Mouse (Mus musculus): ENCODE measurements around the gene Scarb2.

Gene Scarb2

DNA sequence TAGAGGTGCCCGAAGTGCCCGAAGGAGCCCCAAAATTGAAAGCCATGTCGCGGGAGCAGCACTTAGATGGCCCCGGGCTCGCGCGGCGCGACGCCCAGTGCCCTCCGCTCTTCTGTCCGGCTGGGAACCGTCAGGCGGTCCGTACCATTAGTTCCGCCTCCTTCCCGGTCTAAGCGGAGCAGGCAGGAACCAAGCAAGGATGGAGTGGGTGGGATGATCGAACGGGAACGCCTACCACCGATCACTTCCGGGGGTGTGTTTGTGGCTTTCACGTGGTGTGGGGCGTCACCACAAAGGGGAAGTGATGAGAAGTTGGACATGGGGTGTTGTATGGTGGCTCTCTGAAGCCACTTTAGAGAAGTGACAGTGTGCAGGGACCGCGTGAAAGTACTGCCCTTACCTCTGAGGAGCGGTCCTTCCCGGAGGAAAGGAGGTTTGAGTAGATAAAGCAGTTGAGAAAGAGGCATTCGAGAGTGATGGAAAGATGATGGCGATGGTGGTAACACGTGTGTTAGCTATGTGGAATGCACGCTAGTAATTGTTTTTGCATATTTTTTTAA, 71.5 kb downstream of the Scarb2 start, which contains the start of gene Nup54:
Nup54 (minus strand) TSS at position 195 of the 560 bp plus-strand sequence.
- peak; percentile 85 to 86 for DNase-seq (ENCODE audit: low spot score in 2 of 2)

DNA sequence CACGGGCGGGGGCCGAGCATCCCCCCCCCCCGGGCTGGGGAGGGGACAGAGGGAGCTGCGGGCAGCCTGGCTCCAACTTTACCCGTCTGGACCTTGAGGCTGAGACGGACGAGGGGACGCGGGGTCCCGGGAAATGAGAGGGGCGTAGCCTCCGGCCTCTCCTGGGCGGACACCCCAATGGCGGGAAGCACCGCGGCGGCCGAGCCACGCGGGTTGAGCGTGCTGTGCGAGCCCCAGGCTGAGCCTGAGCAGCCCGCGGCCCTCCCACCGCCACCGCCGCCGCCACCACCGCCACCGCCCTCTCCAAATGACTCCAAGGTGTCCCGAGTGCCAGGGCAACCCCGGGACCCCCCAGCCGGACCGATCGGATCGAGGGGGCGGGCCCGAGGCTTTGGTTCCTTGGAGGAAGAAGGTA, 72.1 kb downstream of the Scarb2 start:
- no peak for DNase-seq (ENCODE audit: low spot score in 2 of 2)

DNA sequence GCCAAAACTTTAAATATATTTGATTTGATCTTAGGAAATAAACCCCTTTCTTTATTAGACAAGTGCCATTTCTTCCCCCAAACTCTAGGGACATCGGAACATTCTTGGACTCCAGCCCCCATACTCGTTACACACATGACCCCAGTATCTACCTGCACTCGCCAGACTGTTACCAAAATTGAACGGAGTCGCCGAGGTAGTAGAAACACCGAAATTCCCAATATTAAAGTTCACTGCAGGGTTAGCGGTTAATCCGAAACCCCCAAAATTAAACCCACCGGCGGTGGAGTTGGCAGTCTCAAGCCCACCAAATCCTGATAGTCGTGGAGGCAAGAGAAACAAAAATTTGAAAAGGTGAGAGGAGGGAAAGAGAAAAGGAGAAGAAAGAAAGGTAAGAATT, 72.6 kb downstream of the Scarb2 start:
- no peak for DNase-seq (ENCODE audit: low spot score in 2 of 2)

GRCm38 (mm10) chr5:92431611-92432010, 75.0 kb downstream of the Scarb2 start:
- DNase-seq (ENCODE audit: low spot score in 2 of 2) = no peak

DNA sequence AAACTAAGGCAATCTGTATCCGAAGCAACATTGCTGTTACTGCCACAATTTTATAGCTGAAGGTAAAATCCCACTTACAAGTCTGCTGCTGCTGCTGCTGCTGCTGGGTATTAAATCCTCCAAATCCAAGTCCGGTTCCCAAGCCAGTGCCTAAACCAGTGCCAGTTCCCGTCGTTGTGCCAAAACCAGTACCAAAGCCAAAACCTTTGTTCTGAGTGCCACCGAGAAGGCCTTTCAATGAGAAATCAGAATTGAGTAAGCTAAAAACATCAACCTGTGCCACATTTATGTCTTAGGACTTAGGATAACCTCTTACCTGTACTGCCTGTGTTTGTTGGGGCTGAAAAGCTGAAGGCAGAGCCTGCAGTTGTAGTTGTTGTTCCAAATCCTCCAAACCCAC, 75.9 kb downstream of the Scarb2 start:
- no peak for DNase-seq (ENCODE audit: low spot score in 2 of 2)

- DNase-seq (ENCODE audit: low spot score in 2 of 2) = no peak
These were observed 82.5 kb downstream of the Scarb2 start for GRCm38 (mm10) chr5:92424126-92424525.

- DNase-seq (ENCODE audit: low spot score in 2 of 2) = no peak
These were observed 92.7 kb downstream of the Scarb2 start for GRCm38 (mm10) chr5:92413982-92414375.

DNA sequence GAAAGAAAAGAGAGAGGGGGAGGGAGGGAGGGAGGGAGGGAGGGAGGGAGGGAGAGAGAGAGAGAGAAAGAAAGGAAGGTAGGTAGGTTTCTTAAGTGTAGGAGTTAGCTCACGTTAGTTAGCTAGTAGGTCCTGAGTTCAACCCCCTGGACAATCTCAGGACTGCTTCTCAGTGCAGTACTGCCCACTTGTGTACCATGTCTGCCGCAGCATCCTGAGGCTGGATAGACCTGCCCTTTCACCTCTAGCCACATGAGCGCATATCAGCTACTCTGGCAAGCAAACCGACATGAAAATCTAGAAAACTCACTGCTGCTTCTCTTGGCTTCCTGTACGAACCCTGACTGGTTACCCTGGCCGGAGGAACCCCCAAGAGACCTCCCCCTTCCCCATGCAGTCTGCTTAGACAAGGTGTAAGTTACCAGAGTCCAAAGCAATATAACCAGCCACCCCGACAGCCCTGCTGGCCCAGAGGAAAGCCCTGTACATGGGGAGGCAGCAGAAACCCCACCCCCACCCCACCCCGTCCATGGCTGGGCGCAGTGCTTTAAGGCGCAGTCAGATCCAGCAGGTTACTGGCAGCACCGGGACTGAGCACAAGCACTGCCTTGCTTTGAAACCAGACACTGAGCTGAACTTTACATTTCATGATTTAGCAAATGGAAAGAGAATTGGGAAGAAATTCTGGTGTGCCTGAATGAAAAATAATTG, 93.2 kb downstream of the Scarb2 start:
- no peak for DNase-seq (ENCODE audit: low spot score in 2 of 2)

- DNase-seq (ENCODE audit: low spot score in 2 of 2) = no peak
These were observed 95.0 kb downstream of the Scarb2 start for GRCm38 (mm10) chr5:92411461-92412140.

DNA sequence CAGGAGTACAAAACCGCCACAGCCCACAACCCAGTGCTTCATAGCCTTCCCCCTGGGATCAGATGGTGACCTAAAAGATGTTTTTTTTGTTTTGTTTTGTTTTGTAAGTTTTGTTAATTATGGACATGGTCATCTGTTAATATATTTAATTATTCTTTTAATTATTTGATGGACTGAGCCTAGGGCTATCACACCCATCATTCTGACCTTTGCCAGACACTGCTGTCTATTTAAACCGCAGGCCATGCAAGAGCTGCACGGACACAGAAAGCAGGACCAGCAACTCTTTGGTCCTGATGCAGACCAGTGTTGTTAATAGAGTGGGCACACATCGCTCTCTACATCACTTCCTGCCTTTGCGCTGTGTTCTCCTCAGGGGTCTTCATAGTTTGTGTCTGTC, 96.1 kb downstream of the Scarb2 start:
- DNase-seq (ENCODE audit: low spot score in 2 of 2) = no peak

DNA sequence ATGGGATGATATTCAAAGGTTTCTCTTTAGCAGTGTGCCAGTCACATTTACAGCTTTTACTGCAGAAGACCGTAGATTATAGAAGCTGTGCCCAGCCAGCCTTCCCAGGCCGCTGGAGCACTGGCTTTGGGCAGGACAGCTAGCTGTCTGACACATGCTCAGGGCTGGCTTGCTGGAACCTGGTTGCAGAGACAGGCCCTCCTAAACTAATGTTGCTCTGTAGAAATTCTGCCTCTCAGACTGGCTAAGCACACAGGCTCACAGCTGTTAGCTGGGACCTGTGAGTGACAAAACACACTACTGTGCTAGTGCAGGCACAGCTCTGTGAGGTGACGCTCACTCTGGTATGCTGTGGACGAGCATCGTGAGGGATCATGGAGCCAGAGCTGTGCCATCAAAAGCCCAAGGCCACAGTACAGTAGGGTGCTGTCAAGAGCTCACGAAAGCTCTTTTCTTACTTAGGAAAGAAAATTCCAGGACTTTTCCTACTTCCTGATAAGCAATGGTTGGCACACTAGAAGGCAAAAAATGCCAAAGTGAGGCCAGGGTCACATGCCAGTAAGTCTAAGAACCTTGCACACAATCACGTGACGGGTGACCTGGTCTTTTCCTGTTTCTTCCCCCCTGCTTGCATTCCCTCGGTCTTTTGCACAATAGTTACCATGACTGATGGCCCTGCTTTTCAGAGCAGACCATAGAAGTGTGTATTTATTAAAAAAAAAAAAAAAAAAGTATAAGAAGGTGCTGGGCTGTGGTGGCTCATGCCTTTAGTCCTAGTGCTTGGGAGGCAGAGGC, 97.1 kb downstream of the Scarb2 start:
- DNase-seq (ENCODE audit: low spot score in 2 of 2) = no peak

- DNase-seq (ENCODE audit: low spot score in 2 of 2) = no peak
These were observed 102.3 kb downstream of the Scarb2 start for GRCm38 (mm10) chr5:92404400-92404678.

GRCm38 (mm10) chr5:92403562-92404399, 102.9 kb downstream of the Scarb2 start:
- DNase-seq (ENCODE audit: low spot score in 2 of 2) = no peak

- no peak for DNase-seq (ENCODE audit: low spot score in 2 of 2)
These were observed 103.8 kb downstream of the Scarb2 start for GRCm38 (mm10) chr5:92402816-92403215.

GRCm38 (mm10) chr5:92398153-92398552, 108.5 kb downstream of the Scarb2 start:
- DNase-seq (ENCODE audit: low spot score in 2 of 2) = peak; percentile 33 to 75

DNA sequence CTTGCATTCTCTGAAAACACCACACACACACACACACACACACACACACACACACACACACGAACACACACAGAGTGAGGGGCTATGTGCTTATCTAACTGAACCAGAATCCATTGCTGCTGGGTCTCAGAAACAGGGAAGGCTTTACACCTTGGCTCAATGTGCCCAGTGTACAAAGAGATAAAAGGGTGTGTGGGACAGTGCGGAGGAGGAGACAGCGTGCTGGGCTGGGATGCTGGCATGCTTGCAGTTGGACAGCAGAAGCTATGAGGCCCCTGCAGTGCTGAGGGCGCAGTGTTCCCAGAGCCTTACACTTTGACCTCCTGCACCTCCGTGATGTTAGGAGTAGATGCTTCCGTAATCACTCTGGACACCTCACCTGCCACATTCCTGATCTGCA, 110.2 kb downstream of the Scarb2 start:
- no peak for DNase-seq (ENCODE audit: low spot score in 2 of 2)

DNA sequence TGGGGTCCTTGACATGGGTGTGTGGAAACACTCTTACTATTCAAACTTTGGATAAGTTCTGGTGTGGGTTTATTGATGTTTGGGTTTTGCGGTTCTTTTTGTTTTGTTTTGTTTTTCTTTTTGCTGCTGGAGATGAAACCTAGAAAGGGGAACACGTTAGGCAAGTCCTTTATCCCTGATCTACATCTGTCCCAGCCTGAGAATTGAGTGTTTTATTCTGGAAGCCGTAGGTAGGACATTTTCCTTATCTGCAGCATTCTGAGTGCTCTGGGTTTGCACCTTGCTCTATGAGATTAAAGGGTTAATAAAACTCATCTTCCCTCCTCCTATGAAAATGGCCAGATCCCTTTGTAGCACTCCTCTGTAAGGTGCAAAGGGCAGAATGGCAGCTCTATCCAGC, 110.9 kb downstream of the Scarb2 start:
- no peak for DNase-seq (ENCODE audit: low spot score in 2 of 2)

- no peak for DNase-seq (ENCODE audit: low spot score in 2 of 2)
These were observed 112.8 kb downstream of the Scarb2 start for GRCm38 (mm10) chr5:92393863-92394262.

- no peak for DNase-seq (ENCODE audit: low spot score in 2 of 2)
These were observed 114.1 kb downstream of the Scarb2 start for GRCm38 (mm10) chr5:92392542-92392941.
